Mouse (Mus musculus) heart, adult 2 months (tissue): ENCODE results near the gene Rpl22l1.

Experiments used
- CTCF ChIP-seq: fragments of 200-600 bp; IDR thresholded peaks from 2 replicates; pipeline ENCODE4 v1.8.1; 2022; ENCODE audit warnings: antibody characterized with exemption, mild to moderate bottlenecking, moderate library complexity
- POLR2A ChIP-seq: fragments of 200-500 bp; IDR thresholded peaks from 2 replicates; pipeline ENCODE4 v1.6.1; 2011; ENCODE audit warnings: mild to moderate bottlenecking, low read depth, low read length, control low read depth; ENCODE audit not compliant: insufficient read depth

GRCm38 (mm10) chr3:28794835-28795234, 10.4 kb upstream of the Rpl22l1 start:
- TF ChIP-seq CTCF (no peak), POLR2A (no peak)
